In genomic region chr14:67141581-67142441, GRCm38 (mm10) we compare ENCODE assay signal across 8 mouse cellular contexts.
DNase-seq lines count a peak whose midpoint lies in the region; ATAC-seq lines count a peak whose summit lies in the region.

No protein-coding gene starts in this region.

- peaks cover 4% of the 10 kb centered on the region; the same call in 1 of the 2 replicates for H3K4me1 ChIP-seq in midbrain, embryonic 11.5 days (ENCODE audit: control insufficient read depth, insufficient read depth, low read length)
- peaks cover 13% of the 10 kb centered on the region for H3K4me1 ChIP-seq in midbrain, embryonic 10.5 days
- H3K4me1 ChIP-seq in intestine, embryonic 16.5 days (ENCODE audit: control insufficient read depth, insufficient read depth, low read length): peaks cover 7% of the 10 kb centered on the region; the same call in 1 of the 2 replicates
- peaks cover 29% of the 10 kb centered on the region for H3K4me1 ChIP-seq in midbrain, embryonic 13.5 days (replicated peaks)

- DNase-seq in midbrain, embryonic 11.5 days (ENCODE audit: low spot score, missing footprints): peak; percentile 66
- DNase-seq in midbrain, embryonic 10.5 days (ENCODE audit: low spot score): no peak
- DNase-seq in cerebellum, postnatal 36 days: peak; percentile 53 to 61
- no peak for DNase-seq in thymus, postnatal 36 days

- H3K4me3 ChIP-seq in midbrain, embryonic 11.5 days (ENCODE audit: low read depth, low read length): no peak overlapping the region
- no peak overlapping the region for H3K4me3 ChIP-seq in midbrain, embryonic 10.5 days
- no peak overlapping the region for H3K4me3 ChIP-seq in intestine, embryonic 16.5 days (ENCODE audit: low read length)
- H3K4me3 ChIP-seq in midbrain, embryonic 13.5 days (replicated peaks): no peak overlapping the region

- no peaks in the 10 kb centered on the region for H3K27me3 ChIP-seq in midbrain, embryonic 11.5 days (ENCODE audit: control insufficient read depth, insufficient read depth, low read length)
- H3K27me3 ChIP-seq in midbrain, embryonic 10.5 days (ENCODE audit: low read depth, poor library complexity, severe bottlenecking): no peaks in the 10 kb centered on the region; the same call in 1 of the 2 replicates
- no peaks in the 10 kb centered on the region for H3K27me3 ChIP-seq in intestine, embryonic 16.5 days (replicated peaks; ENCODE audit: control insufficient read depth, insufficient read depth, low read length)
- peaks cover 5% of the 10 kb centered on the region; the same call in 1 of the 2 replicates for H3K27me3 ChIP-seq in midbrain, embryonic 13.5 days

- no peaks in the 10 kb centered on the region for H3K36me3 ChIP-seq in midbrain, embryonic 11.5 days (ENCODE audit: control insufficient read depth, insufficient read depth, low read length)
- H3K36me3 ChIP-seq in midbrain, embryonic 10.5 days: no peaks in the 10 kb centered on the region
- no peaks in the 10 kb centered on the region for H3K36me3 ChIP-seq in intestine, embryonic 16.5 days (ENCODE audit: control insufficient read depth, insufficient read depth, low read length)
- no peaks in the 10 kb centered on the region for H3K36me3 ChIP-seq in midbrain, embryonic 13.5 days

- ATAC-seq in midbrain, embryonic 11.5 days (ENCODE audit: low FRiP score): no peak
- ATAC-seq in intestine, embryonic 16.5 days: peak; percentile 24; the same call in 1 of the 2 replicates
- ATAC-seq in midbrain, embryonic 13.5 days: peak; percentile 71
- ATAC-seq in megakaryocyte-erythroid progenitor cell, adult 5-6 weeks (replicated peaks; ENCODE audit: low FRiP score, low TSS enrichment, poor library complexity, severe bottlenecking): no peak
- no peak for ATAC-seq in inflammation-experienced regulatory T-cells, adult 6 months

- H3K9me3 ChIP-seq in midbrain, embryonic 11.5 days (ENCODE audit: control insufficient read depth, low read length): no peaks in the 10 kb centered on the region
- no peaks in the 10 kb centered on the region for H3K9me3 ChIP-seq in midbrain, embryonic 10.5 days (replicated peaks)
- no peaks in the 10 kb centered on the region for H3K9me3 ChIP-seq in intestine, embryonic 16.5 days (ENCODE audit: control insufficient read depth, low read length)
- H3K9me3 ChIP-seq in midbrain, embryonic 13.5 days: no peaks in the 10 kb centered on the region

- WGBS in midbrain, embryonic 11.5 days: 51% methylated on average over 15 of the region's 15 CpGs
- 61% methylated on average over 15 of the region's 15 CpGs for WGBS in midbrain, embryonic 10.5 days
- 17% methylated on average over 15 of the region's 15 CpGs for WGBS in intestine, embryonic 16.5 days
- WGBS in midbrain, embryonic 13.5 days: 44% methylated on average over 15 of the region's 15 CpGs

- H3K27ac ChIP-seq in midbrain, embryonic 11.5 days (ENCODE audit: low read depth, low read length): no peak overlapping the region
- no peak overlapping the region for H3K27ac ChIP-seq in midbrain, embryonic 10.5 days (replicated peaks)
- 0 out of 2 replicates have a peak overlapping the region, but pooled peaks have one; percentile 3 for H3K27ac ChIP-seq in intestine, embryonic 16.5 days (ENCODE audit: low read length)
- no peak overlapping the region for H3K27ac ChIP-seq in midbrain, embryonic 13.5 days

- H3K9ac ChIP-seq in midbrain, embryonic 11.5 days (ENCODE audit: low read length): no peak overlapping the region
- H3K9ac ChIP-seq in intestine, embryonic 16.5 days (ENCODE audit: low read depth, low read length): no peak overlapping the region
- H3K9ac ChIP-seq in midbrain, embryonic 13.5 days (replicated peaks): no peak overlapping the region

- no peak overlapping the region for H3K4me2 ChIP-seq in midbrain, embryonic 11.5 days
- no peak overlapping the region for H3K4me2 ChIP-seq in intestine, embryonic 16.5 days (ENCODE audit: low read depth, low read length)
- 0 out of 2 replicates have a peak overlapping the region, but pooled peaks have one; percentile 9 for H3K4me2 ChIP-seq in midbrain, embryonic 13.5 days (replicated peaks)

Comparison
In these comparisons a context has a peak if more than half of its experiments do, and no peak if none do; other contexts are left out.
1. ATAC-seq: peak in intestine, embryonic 16.5 days (single experiment) and midbrain, embryonic 13.5 days (single experiment); none in midbrain, embryonic 11.5 days (single experiment), megakaryocyte-erythroid progenitor cell, adult 5-6 weeks (single experiment) and inflammation-experienced regulatory T-cells, adult 6 months (single experiment).
2. DNase-seq: peak in midbrain, embryonic 11.5 days (single experiment) and cerebellum, postnatal 36 days (2 of 2); none in midbrain, embryonic 10.5 days (single experiment) and thymus, postnatal 36 days (0 of 2).